Mouse (Mus musculus) retina, embryonic 14.5 days (tissue): ENCODE results near the gene N4bp2.
"Not testable (repeated sequence)": the region's sequence is repeated elsewhere in the genome, so short reads cannot be mapped to it uniquely, and the experiment has no call there.

Source experiments
- DNase-seq: peaks from one replicate; pipeline ENCODE4 v3.0.0-alpha.2; 2015; ENCODE audit warnings: low spot score

The N4bp2 gene

DNA sequence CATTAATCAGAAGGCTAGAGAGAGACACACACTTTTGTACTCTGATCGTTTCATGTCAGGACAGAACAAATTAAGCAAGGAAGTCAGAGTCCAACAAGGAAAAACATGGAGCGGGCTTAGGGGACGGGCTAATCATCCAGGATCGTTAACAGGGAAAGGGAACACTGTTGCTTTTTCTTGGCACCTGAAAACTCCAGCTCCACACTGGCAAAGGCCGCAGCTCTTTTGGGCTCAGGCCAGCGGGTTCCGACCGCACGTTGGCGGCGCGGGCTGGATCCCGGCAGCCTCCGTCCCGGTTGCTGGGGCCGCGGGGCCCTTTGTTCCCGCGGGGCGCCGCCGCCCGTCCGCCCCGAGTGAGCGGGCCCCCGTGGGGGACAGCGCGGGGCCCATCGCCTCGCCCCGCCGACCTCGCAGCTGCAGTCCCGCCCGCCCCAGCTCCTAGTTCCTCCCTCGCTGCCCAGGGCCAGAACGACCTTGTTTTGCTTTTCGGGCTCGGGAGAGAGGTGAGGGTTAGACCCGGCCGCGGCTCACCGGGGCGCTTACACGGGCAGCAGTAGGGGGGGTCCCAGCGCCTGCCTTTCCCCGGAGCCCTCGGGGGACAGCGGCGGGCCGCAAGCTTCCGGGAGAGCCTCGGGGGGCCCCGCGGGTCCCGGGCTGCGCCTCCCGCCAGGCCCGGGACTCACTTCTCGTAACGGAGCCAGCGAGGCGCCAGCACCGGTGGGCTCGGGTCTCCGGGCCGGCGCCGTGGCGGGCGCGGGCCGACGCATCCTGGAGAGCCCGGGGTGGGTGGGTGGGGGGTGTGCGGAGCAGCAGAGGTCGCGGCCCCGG, at the start of gene N4bp2:
TSS of gene N4bp2 (plus strand) at position 434 of the 828 bp plus-strand sequence.
- peak; percentile 70 for DNase-seq

DNA sequence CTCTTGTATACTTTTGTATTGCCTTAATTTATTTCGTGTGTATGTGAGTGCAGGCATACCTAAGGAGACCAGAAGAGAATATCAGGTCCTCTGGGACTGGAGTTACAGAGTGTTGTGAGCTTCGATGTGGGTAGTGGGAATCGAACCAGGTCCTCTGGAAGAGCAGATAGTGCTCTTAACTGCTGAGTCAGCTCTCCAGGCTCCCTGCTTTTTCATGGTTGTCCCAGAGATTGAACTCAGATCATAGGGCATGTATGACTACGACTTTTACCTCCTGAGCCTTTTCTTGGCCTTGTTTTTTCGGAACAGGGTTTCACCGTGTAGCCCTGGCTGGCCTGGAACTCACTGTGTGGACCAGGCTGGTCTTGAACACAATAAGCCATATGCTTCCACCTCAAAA, 48.2 kb upstream of the N4bp2 start:
- no peak for DNase-seq

GRCm38 (mm10) chr5:65717063-65717902, 46.0 kb upstream of the N4bp2 start:
- no peak for DNase-seq

GRCm38 (mm10) chr5:65717903-65718211, 45.5 kb upstream of the N4bp2 start:
- not testable (repeated sequence) for DNase-seq

DNA sequence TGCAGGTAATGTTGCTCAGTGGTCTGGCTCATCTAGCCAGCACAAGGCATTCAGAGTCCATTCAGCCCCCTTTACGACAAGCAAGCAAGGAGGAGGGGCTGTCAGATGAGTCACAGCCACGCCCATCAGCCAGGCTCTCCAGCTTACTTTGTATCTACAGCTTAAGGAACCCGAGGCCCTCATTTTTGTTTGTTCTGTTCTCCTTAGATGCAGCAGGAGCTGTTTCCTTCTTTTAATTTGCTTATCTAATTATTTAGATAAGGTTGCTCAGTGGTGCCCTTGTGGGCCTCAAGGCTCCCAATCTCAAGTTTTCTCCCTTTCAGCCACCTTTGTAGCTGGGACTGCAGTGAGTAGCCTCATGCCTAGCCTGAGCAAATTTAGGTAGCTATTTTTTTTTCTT, 45.0 kb upstream of the N4bp2 start:
- no peak for DNase-seq

DNA sequence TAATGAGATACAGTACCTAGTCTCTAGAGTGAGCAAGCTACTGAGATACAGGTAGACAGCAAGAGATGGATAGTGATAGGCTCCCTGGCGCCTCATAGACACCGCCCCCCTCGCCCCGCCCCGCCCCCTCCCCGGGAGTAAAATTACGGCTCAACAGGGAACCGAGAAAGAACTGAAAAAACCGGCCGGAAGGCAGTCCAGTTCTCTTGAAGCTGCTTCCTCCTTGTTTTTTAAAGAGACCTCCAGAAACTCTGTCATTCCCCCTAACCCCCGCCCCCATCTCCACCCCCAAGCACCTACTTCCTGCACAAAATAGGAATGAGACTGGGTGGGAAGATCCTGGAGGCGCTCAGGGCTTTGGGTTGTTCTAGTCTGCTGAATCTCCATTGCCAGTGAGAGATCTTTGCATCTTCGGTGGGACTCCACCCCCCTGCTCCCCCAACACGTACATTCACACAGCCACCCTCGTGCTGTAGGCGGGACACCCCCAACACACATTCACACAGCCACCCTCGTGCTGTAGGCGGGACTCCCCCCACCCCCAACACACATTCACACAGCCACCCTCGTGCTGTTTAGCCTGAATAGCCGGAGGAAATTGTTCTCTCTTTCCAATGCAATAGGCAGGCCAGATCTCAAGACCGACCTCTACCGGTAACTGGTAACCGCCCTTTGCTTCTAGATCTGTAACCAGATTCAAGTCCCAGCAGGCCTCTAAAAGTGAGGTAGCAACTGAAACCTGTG, 38.8 kb upstream of the N4bp2 start:
- DNase-seq = peak; percentile 73

- no peak for DNase-seq
These were observed 31.9 kb upstream of the N4bp2 start for GRCm38 (mm10) chr5:65731173-65732007.

- DNase-seq = no peak
These were observed 27.7 kb upstream of the N4bp2 start for GRCm38 (mm10) chr5:65735601-65736000.

GRCm38 (mm10) chr5:65739366-65739765, 24.0 kb upstream of the N4bp2 start:
- no peak for DNase-seq

DNA sequence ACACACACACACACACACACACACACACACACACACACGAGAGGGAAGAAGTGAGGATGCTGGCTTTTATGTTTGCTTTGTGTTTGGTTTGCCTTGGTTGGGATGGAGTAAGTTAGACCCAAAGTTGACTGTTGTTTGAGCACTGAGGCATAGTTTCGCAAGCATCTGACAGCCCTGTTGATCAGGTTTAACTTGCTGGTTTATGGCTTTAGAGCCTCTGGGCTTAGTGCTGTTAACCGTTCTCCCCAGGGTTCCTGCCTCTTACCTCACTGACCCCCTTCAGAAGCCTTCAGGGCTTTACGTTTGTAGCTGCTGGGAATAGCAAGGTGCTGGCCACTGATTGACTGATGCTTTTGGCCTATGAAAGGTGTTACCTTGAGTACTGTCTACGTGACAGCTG, 16.4 kb upstream of the N4bp2 start:
- DNase-seq = no peak

- no peak for DNase-seq
These were observed 14.9 kb upstream of the N4bp2 start for GRCm38 (mm10) chr5:65748386-65748785.

DNA sequence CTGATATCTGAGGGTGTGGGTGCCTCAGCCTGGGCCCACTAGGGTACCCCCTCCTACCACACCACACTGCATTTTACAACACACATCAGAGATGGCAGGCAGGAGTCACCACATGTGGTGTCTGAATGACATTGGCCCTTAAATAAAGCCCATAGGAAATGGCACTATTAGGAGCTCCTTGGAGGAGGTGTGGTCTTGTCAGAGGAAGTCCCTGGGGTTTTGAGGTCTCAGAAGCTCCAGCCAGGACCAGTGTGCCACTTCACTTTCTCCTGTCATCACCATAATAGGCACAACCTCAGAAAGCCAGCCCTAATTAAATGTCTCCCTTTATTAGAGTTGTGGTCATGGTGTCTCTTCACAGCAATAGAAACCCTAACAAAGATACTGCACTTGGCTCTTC, 14.4 kb upstream of the N4bp2 start:
- DNase-seq = no peak

DNA sequence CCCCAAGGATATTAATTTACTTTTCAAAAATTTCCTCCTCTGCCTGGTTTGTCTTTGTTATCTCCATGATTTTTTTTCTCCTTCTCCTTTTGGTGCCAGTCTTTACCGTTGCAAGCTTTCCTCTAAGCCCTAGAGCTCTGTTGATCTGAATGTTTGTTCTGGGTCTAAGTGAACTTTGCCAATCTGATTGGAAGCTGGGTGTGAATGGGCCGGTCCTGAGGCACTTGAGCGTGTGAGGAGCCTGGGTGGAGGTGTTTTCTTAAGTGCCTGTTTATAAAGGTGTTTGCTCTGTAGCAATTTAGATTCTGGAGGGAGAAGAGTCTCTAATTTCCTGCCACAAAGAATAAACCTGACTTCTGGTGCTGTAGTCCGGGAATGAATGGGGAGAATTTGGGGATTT, 11.3 kb upstream of the N4bp2 start:
- no peak for DNase-seq

DNA sequence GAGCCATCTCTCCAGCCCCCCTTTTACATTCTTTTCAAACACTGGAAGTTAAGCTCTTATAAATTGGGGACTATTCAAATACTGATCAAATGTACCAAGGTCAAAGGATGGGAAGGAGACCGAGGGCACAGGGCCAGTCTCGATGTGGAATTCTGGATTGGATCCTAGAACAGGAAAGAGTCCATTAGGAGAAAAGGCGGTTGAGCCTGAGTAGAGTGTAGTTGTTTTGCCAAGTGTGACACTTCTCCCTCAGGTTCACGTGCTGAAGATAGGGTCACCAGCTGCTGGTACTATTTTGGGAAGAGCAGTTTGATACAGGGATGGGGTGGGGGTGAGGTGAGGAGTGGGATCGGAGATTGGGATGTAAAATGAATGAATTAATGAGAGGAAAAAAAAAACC, 7.5 kb upstream of the N4bp2 start:
- DNase-seq = no peak

GRCm38 (mm10) chr5:65757110-65757509, 6.2 kb upstream of the N4bp2 start:
- DNase-seq = peak; percentile 11

- DNase-seq = no peak
These were observed 3.3 kb upstream of the N4bp2 start for GRCm38 (mm10) chr5:65760041-65760440.

GRCm38 (mm10) chr5:65760599-65760998, 2.7 kb upstream of the N4bp2 start:
- DNase-seq = no peak

DNA sequence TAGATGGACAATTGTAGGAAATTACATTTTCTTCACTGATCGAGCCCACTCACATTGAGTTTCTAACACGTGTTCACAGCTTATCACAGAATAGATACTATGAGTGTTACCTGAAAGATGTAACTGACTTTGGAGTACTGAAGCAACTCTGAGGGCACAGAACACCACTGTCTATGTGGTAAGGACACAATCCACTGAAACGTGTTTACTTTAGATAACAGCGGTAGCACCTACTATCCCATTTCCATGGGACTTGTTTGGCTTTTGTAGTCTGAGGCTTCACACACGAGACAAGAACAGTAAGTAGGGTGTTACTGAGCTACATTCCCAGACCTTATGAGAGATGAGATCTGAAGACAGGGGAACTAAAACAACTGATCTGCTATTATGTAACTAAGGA, 2.3 kb upstream of the N4bp2 start:
- DNase-seq = no peak

DNA sequence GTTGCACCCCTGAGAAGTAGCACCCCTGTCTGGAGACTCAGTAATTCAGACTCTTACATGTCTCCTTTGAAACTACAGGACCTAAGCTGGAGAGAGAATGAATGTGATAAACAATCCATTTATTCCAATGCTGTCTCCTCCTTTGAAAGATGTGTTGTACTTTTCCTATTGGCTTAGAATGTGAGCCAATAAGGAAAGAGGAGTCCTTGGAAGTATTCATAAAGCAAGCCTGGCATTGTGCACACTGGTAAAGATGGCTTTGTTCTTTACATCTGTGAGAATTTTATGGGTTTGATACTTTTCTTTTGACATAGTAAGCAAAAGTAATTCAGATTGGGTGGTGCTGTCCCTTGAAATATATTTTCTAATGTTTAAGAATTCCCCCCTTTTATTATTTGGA, 1.4 kb upstream of the N4bp2 start:
- peak; percentile 66 for DNase-seq

DNA sequence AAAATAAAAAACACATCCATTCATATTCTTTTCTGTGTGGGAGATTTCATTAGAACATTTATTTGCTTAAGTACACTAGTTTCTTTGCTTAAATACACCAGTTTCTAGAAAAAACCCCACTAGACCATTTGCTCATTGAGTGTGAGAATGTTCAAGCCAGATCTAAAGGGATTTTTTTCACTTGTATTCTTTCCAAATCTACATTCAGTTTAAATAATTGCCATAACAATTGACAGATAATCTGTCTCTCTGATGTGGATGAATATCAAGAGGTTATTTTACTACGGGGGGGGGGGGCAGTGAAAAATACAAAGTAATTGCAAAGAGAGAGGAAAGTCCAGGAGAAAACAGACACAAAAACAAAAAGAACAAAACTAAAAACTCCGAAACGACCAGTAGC, 635 bp upstream of the N4bp2 start:
- DNase-seq = peak; percentile 29

DNA sequence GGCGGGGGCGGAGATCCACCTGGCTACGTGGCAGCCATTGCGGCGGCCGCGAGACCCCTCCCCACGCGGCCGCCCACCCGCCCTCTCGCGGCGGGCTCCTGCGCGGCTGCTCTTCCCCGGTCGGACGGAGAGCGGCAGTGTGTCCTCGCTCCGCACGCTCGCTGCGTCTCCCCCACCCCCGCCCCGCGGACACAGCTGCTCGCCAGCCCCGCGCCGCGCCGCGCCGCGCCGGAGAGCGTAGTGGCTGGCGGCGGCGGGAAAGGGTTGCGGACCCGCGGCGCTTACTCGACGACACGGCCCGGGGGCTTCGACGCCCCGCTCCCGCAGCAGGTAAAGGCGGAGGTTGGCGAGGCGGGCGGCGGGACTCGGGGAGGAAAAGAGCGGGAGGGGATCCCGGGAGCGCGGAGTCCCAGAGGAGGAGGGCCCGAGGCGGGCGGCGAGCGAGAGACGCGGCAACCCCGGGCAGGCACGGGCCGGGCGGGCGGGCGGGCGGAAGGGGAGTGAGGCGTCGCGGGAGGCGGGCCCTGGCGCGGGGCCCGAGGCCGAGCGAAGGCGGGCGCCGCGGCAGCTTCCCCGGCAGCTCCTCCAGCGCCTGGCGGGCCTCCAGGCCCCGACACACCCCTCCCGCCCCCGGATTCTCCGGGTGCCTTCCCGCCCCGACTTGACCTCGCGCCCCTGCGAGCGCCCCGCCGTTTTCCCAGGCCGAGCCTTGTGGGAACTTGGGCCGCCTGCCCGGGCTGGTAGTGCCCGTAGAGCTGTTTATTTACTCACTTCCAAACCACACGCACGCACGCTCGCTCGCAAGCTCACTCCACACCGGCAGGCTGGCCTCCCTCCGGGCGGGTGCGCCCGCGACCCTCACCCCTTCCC, 830 bp downstream of the N4bp2 start:
- DNase-seq = peak; percentile 84
